Mouse (Mus musculus) G1E (cell line): ENCODE measurements around the gene Tedc2.

Experiments
- CTCF ChIP-seq: IDR thresholded peaks from 2 replicates; pipeline ENCODE4 v1.5.1; 2012; ENCODE audit warnings: low read depth, low read length, inconsistent platforms, mixed read lengths
- GATA1 ChIP-seq: IDR thresholded peaks from 2 replicates; pipeline ENCODE4 v1.6.1; 2012; ENCODE audit warnings: borderline replicate concordance, low read length, inconsistent platforms, mixed read lengths
- GATA2 ChIP-seq: IDR thresholded peaks from 2 replicates; pipeline ENCODE4 v1.6.1; 2012; ENCODE audit warnings: low read depth, low read length, inconsistent platforms, borderline replicate concordance
- POLR2AphosphoS5 ChIP-seq: IDR thresholded peaks from 2 replicates; pipeline ENCODE4 v1.6.1; 2012; ENCODE audit warnings: low read depth, low read length, inconsistent platforms; ENCODE audit not compliant: insufficient replicate concordance
- TAL1 ChIP-seq: conservative IDR thresholded peaks from 2 replicates; pipeline ENCODE4 v1.6.1; 2012; ENCODE audit warnings: low read depth, low read length, inconsistent platforms, mixed read lengths

DNA sequence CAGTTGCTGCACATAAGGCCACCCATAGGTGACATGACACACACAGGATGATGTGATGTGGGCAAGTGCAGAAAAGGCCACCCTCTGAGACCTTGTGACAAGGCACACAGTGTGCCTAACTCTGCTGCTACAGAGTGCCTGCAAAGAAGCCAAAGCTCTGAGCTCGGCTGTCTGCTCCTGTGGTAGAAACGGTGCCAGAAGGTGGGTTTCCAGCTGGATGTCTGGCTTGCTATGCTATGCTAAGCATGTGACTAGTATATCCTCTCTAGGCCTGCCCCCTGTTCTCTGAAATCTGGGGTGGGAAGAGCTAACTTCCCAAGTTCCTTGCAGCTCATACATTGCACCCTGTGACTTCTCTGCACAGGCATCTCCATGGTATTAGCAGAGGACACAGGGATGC, 44.1 kb upstream of the Tedc2 start:
- TF ChIP-seq POLR2AphosphoS5: no peak
- TF ChIP-seq CTCF: no peak
- no peak for TF ChIP-seq GATA1
- TF ChIP-seq TAL1: no peak
- TF ChIP-seq GATA2: no peak
